Comparison of ENCODE assay signal across 8 mouse cellular contexts in the genomic region with DNA sequence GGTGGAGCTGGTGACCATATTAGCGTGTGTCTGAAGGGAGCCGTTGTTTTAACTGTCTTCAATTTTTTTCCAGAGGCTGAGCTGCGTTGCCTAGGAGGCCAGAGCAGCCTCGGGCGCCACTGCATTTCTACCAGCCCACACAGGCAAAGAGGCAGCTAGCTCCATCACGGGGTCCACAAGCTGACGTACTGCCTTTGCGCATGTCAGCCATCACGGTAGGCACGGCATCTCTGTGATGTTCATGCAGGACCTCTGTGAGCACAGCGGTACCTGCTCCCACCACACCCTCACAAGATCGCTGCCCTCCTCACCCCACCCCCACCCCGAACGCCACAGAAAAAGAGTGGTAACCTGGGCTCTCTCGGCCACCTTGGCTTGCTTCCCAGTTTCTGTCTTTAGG.
DNase-seq lines count a peak whose midpoint lies in the region; ATAC-seq lines count a peak whose summit lies in the region.

No protein-coding gene starts in this region.

- WGBS in heart, embryonic 11.5 days (ENCODE audit: insufficient replicate concordance): 63% methylated on average over 15 of the region's 15 CpGs
- WGBS in midbrain, embryonic 10.5 days: 88% methylated on average over 15 of the region's 15 CpGs

- H3K9ac ChIP-seq in heart, embryonic 11.5 days (ENCODE audit: low read depth, low read length): no peak overlapping the region

- no peaks in the 10 kb centered on the region for H3K27me3 ChIP-seq in heart, embryonic 11.5 days (ENCODE audit: control insufficient read depth, insufficient read depth, low read length)
- H3K27me3 ChIP-seq in midbrain, embryonic 10.5 days (ENCODE audit: low read depth, poor library complexity, severe bottlenecking): no peaks in the 10 kb centered on the region

- no peak for DNase-seq in heart, postnatal 25 days (ENCODE audit: low spot score)
- peak; percentile 32 for DNase-seq in urinary bladder, postnatal 14 days (ENCODE audit: low spot score)
- no peak for DNase-seq in urinary bladder, postnatal 25 days (ENCODE audit: low spot score)
- DNase-seq in thymus, postnatal 4 days: peak; percentile 71
- no peak for DNase-seq in midbrain, embryonic 10.5 days (ENCODE audit: low spot score)
- DNase-seq in kidney, postnatal 14 days: no peak

- H3K4me1 ChIP-seq in heart, embryonic 11.5 days (ENCODE audit: control insufficient read depth, insufficient read depth, low read length): peaks cover 24% of the 10 kb centered on the region
- peaks cover 17% of the 10 kb centered on the region for H3K4me1 ChIP-seq in midbrain, embryonic 10.5 days

- no peak for ATAC-seq in heart, embryonic 11.5 days (replicated peaks; ENCODE audit: insufficient number of reproducible peaks, low FRiP score, low TSS enrichment)
- peak; percentile 24; the same call in 1 of the 2 replicates for ATAC-seq in megakaryocyte progenitor cell, adult 5-6 weeks (replicated peaks; ENCODE audit: poor library complexity)

- 0 out of 2 replicates have a peak overlapping the region, but pooled peaks have one; percentile 4 for H3K4me2 ChIP-seq in heart, embryonic 11.5 days

- intact Hi-C loops in heart, postnatal 25 days (cut with DNase I): no loop called here

- no peak overlapping the region for H3K27ac ChIP-seq in heart, embryonic 11.5 days (ENCODE audit: low read depth, low read length)
- H3K27ac ChIP-seq in midbrain, embryonic 10.5 days (replicated peaks): no peak overlapping the region

- no peaks in the 10 kb centered on the region for H3K9me3 ChIP-seq in heart, embryonic 11.5 days (replicated peaks; ENCODE audit: control insufficient read depth, low read length)
- no peaks in the 10 kb centered on the region for H3K9me3 ChIP-seq in midbrain, embryonic 10.5 days (replicated peaks)

- no peak overlapping the region for H3K4me3 ChIP-seq in heart, embryonic 11.5 days (ENCODE audit: low read depth, low read length)
- H3K4me3 ChIP-seq in midbrain, embryonic 10.5 days: no peak overlapping the region

- no peaks in the 10 kb centered on the region for H3K36me3 ChIP-seq in heart, embryonic 11.5 days (ENCODE audit: control insufficient read depth, insufficient read depth, low read length)
- H3K36me3 ChIP-seq in midbrain, embryonic 10.5 days: no peaks in the 10 kb centered on the region

Comparison
In these comparisons a context has a peak if more than half of its experiments do, and no peak if none do; other contexts are left out.
1. DNase-seq: peak in urinary bladder, postnatal 14 days (single experiment) and thymus, postnatal 4 days (single experiment); none in heart, postnatal 25 days (single experiment), urinary bladder, postnatal 25 days (single experiment), midbrain, embryonic 10.5 days (single experiment) and kidney, postnatal 14 days (single experiment).